19 mouse cellular contexts compared by ENCODE assay signal in the genomic region with DNA sequence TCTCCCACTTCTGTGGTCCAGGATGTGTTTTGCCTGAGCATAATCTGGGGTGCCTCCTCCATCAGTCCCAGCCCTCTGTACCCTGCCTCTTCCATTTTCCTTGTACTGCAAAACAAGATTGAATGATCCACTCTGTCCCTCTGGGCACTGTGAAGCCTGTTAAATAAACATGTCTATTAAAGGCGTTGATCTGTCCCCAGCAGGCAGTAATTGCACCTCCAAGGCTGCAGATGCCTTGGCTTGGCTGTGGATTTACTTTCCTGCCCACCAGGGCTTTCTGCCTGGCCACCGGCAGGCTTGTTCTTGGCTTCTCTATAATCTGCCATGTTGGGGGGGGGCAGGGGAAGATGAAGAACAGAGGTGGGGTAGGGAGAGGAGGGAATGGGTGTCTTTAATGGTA. TPM values are rescaled to one million over a fixed set of nuclear protein-coding genes. Genes with fewer than 3 reads are reported as not detected.
"Had no signal": no experiment of that assay in that cellular context is flagged by ENCODE, and none has a peak within 500 bp of the region (broad histone marks: within the 10 kb centered on the region; RNA-seq: fewer than 3 reads in every experiment).

No protein-coding gene starts in this region.

- H3K9ac ChIP-seq: limb, embryonic 12.5 days; liver, embryonic 13.5 days; liver, postnatal 0 days; lung, embryonic 15.5 days; midbrain, embryonic 12.5 days; neural tube, embryonic 12.5 days; stomach, embryonic 15.5 days had no signal

- H3K27ac ChIP-seq: limb, embryonic 12.5 days; liver, embryonic 13.5 days; lung, embryonic 15.5 days; macrophage; midbrain, embryonic 12.5 days; neural tube, embryonic 12.5 days; stomach, embryonic 15.5 days had no signal

- DNase-seq: kidney, postnatal 10 days; liver; liver, embryonic 13.5 days; liver, postnatal 0 days; lung, postnatal 14 days; retina, postnatal 1 day; right cerebral cortex, postnatal 4 days; spleen, adult 18-20 months; thymus, adult 2 months; thymus, postnatal 25 days had no signal

- H3K4me2 ChIP-seq: limb, embryonic 12.5 days; liver, embryonic 13.5 days; lung, embryonic 15.5 days; midbrain, embryonic 12.5 days; neural tube, embryonic 12.5 days; stomach, embryonic 15.5 days had no signal

- ATAC-seq: liver, postnatal 0 days had no signal

- H3K9me3 ChIP-seq: limb, embryonic 12.5 days; liver, embryonic 13.5 days; lung, embryonic 15.5 days; midbrain, embryonic 12.5 days; neural tube, embryonic 12.5 days; stomach, embryonic 15.5 days had no signal

- H3K36me3 ChIP-seq: limb, embryonic 12.5 days; liver, embryonic 13.5 days; lung, embryonic 15.5 days; midbrain, embryonic 12.5 days; neural tube, embryonic 12.5 days; stomach, embryonic 15.5 days had no signal

- H3K27me3 ChIP-seq: liver, embryonic 13.5 days; neural tube, embryonic 12.5 days; stomach, embryonic 15.5 days had no signal

- H3K4me3 ChIP-seq: limb, embryonic 12.5 days; liver, embryonic 13.5 days; lung, embryonic 15.5 days; megakaryocyte, embryonic 14.5 days; midbrain, embryonic 12.5 days; neural tube, embryonic 12.5 days; stomach, embryonic 15.5 days had no signal

RNA-seq across cellular contexts. Expression of gene Igfbpl1, which starts 40.8 kb away (rescaled TPM):
- total RNA-seq: monocyte, adult 5-6 weeks; neutrophil, adult 5-6 weeks had no signal
- polyA plus RNA-seq: liver, postnatal 0 days; macrophage had no signal
